Mouse (Mus musculus): ENCODE measurements around the gene Gba2. TPM values are rescaled to one million over a fixed set of nuclear protein-coding genes. Genes with fewer than 3 reads are reported as not detected.

Gene Gba2
- polyA plus RNA-seq (2012; rRNA removed), result 85.4 and 87.0 TPM in 2 replicates

DNA sequence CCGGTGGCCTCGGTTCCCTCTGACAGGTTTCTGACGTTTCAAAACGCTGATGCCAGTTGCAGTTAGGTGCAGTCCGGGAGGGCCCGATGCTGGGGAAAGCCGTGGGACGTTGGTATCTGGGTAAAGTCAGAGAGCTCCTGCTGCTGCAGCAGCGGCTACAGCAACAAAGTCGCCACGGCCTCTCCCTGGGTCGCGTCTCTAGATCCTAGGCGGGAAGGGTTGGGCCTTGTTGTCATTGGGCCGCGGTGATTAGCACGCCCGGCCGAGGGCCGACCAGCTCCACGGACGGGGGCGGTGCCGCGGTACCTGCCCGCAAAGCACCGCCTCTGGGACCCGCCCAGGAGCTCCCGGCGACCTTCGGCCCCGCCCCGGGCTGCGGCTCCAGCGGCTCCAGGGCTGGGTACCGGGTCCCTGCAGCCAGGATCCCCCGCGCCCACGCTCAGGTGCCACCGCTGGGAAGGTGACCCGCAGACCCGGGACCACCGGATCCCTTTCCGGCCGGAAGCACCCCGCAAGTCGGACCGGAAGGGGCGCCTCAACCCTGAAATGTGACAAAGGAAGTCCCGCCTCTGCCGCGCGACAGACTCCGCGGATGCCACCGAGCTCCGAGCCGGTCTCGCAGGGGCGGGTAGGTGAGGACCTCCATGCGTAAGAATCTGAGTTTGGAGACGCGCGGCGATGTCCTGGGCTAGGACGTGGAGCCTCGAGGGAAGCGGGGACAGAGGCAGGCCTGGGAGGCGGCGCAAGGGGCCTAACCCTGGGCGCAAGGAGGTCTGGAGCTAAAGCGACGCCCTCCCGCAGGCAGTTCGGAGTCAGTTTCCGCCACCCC lies at the start of gene Gba2, which contains the start of gene Rgp1:
Gba2 (minus strand) TSS at position 498 of the 829 bp plus-strand sequence.
Rgp1 (plus strand) TSS at position 340 of the 829 bp plus-strand sequence.
- Histone ChIP-seq H3K27ac (ENCODE audit: control insufficient read depth, insufficient read depth, low read length) (peak within 1 kb of the TSS; percentile 11; the same call in 1 of the 2 replicates), H3K36me3 (ENCODE audit: control insufficient read depth, insufficient read depth, low read length) (peaks cover 9% of the 10 kb centered on the region), H3K4me1 (replicated peaks; ENCODE audit: control insufficient read depth, insufficient read depth, low read length) (peaks cover 19% of the 10 kb centered on the region), H3K4me3 (ENCODE audit: control insufficient read depth, insufficient read depth, low read length) (peak within 1 kb of the TSS; percentile 95), H3K27me3 (ENCODE audit: control insufficient read depth, insufficient read depth, low read length) (no peaks in the 10 kb centered on the region)
- DNase-seq, result peak; percentile 87
- WGBS, result under 1% methylated on average over 76 of the region's 76 CpGs
- TF ChIP-seq POLR2A (IDR thresholded peaks at IDR 0.05; ENCODE audit: control insufficient read depth, extremely low read depth, insufficient read depth, low read length, poor library complexity) (peak; percentile 68), CTCF (IDR thresholded peaks at IDR 0.05; ENCODE audit: borderline replicate concordance, control insufficient read depth, extremely low read depth, insufficient read depth, low read length, poor library complexity) (peak; percentile 11; the same call in 1 of the 2 replicates)

DNA sequence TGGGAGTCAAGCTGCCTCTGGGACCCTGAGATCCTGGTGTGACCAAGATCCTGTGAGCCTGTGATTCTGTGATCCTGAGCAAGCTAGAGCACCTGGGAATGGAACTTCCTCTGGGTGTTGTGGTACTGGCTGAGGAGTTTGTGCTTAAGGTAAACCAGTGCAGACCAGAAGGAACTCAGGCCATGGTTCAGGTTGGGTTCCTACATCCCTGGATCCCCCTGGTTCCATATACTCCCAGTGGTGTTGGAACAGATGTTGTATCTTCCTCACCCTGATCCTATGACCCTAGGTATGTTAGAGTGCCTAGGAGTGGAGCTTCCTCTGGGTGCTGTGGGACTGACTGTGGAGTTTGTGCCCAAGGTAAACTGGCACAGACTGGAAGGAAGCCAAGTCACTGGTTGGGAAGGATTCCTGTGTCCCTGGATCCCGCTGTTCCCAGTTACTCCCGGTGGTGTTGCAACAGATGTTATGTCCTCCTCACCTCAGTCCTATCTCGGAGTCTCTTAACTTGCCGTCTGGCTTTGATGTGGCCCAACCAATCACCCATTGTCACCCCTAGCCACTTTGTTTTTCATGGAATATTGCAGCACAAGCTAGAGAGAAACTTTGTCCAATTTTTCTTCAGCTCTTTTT lies 41.6 kb upstream of the Gba2 start:
- Histone ChIP-seq H3K36me3 (ENCODE audit: control insufficient read depth, insufficient read depth, low read length) (no peaks in the 10 kb centered on the region), H3K27ac (ENCODE audit: control insufficient read depth, insufficient read depth, low read length) (no peak overlapping the region), H3K27me3 (ENCODE audit: control insufficient read depth, insufficient read depth, low read length) (no peaks in the 10 kb centered on the region), H3K4me3 (ENCODE audit: control insufficient read depth, insufficient read depth, low read length) (no peak overlapping the region), H3K4me1 (replicated peaks; ENCODE audit: control insufficient read depth, insufficient read depth, low read length) (no peaks in the 10 kb centered on the region)
- TF ChIP-seq CTCF (IDR thresholded peaks at IDR 0.05; ENCODE audit: borderline replicate concordance, control insufficient read depth, extremely low read depth, insufficient read depth, low read length, poor library complexity), result no peak
- TF ChIP-seq POLR2A (IDR thresholded peaks at IDR 0.05; ENCODE audit: control insufficient read depth, extremely low read depth, insufficient read depth, low read length, poor library complexity), result no peak
- DNase-seq, result no peak
- 95% methylated on average over 4 of the region's 4 CpGs for WGBS

DNA sequence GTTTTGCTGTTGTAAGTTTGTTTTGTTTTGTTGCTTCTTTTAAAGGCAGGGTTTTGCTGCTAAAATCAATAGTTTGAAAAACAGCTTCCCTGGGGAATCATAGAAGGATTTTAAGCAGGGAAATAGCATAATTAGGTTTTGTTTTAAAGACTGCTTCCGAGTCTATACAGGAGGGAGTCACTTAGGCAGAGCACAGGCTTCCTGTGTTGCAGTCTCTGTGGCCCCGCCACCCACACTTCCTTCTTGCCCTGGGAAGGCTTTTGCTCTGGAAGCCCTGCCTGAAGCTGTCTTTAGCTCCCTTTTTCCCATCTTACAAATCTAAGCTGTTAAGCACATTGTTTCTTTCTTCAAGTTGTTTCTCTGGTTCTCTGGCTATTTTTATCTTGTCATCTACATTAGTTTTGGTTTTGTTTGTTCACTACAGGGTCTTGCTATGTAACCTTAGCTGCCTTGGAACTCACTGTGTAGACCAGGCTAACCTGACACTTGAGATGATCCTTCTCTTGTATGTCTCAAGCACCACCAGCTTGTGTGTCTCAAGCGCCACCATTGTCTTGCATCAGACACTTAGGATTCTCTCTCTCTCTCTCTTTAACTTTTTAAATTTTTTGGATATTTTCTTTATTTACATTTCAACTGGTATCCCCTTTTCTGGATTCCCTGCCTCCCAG lies 34.5 kb upstream of the Gba2 start:
- peak; percentile 3 for DNase-seq
- Histone ChIP-seq H3K27me3 (ENCODE audit: control insufficient read depth, insufficient read depth, low read length) (no peaks in the 10 kb centered on the region), H3K4me3 (ENCODE audit: control insufficient read depth, insufficient read depth, low read length) (no peak overlapping the region), H3K4me1 (replicated peaks; ENCODE audit: control insufficient read depth, insufficient read depth, low read length) (no peaks in the 10 kb centered on the region), H3K36me3 (ENCODE audit: control insufficient read depth, insufficient read depth, low read length) (no peaks in the 10 kb centered on the region), H3K27ac (ENCODE audit: control insufficient read depth, insufficient read depth, low read length) (no peak overlapping the region)
- WGBS, result 56% methylated on average over 3 of the region's 3 CpGs
- TF ChIP-seq CTCF (IDR thresholded peaks at IDR 0.05; ENCODE audit: borderline replicate concordance, control insufficient read depth, extremely low read depth, insufficient read depth, low read length, poor library complexity) (no peak), POLR2A (IDR thresholded peaks at IDR 0.05; ENCODE audit: control insufficient read depth, extremely low read depth, insufficient read depth, low read length, poor library complexity) (no peak)

DNA sequence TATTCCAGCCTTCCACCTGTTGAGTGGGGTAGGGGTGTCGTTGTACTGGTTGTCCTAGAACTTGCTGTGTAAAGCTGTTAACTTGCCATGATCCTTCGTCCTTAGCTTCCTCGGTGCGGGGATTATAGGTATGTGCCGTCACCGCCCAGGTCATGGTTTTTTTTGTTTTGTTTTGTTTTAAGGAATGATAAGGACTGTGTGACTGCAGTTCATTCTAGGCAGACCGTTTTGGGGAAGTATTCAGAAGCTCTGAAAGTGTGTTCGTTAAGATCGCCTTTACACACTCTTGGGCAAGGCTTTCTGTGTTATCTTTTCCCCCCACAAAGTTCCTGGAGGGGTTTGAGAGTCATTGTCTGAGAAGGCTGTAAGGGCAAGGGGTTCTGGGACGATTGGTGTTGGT lies 33.9 kb upstream of the Gba2 start:
- Histone ChIP-seq H3K4me3 (ENCODE audit: control insufficient read depth, insufficient read depth, low read length) (no peak overlapping the region), H3K36me3 (ENCODE audit: control insufficient read depth, insufficient read depth, low read length) (no peaks in the 10 kb centered on the region), H3K4me1 (replicated peaks; ENCODE audit: control insufficient read depth, insufficient read depth, low read length) (no peaks in the 10 kb centered on the region), H3K27ac (ENCODE audit: control insufficient read depth, insufficient read depth, low read length) (no peak overlapping the region), H3K27me3 (ENCODE audit: control insufficient read depth, insufficient read depth, low read length) (no peaks in the 10 kb centered on the region)
- no peak for DNase-seq
- 51% methylated on average over 10 of the region's 10 CpGs for WGBS
- TF ChIP-seq POLR2A (IDR thresholded peaks at IDR 0.05; ENCODE audit: control insufficient read depth, extremely low read depth, insufficient read depth, low read length, poor library complexity) (no peak), CTCF (IDR thresholded peaks at IDR 0.05; ENCODE audit: borderline replicate concordance, control insufficient read depth, extremely low read depth, insufficient read depth, low read length, poor library complexity) (no peak)

GRCm38 (mm10) chr4:43604751-43605685 lies 26.3 kb upstream of the Gba2 start:
- H3K4me3 ChIP-seq (ENCODE audit: control insufficient read depth, insufficient read depth, low read length), result no peak overlapping the region
- no peaks in the 10 kb centered on the region for H3K27me3 ChIP-seq (ENCODE audit: control insufficient read depth, insufficient read depth, low read length)
- TF ChIP-seq POLR2A (IDR thresholded peaks at IDR 0.05; ENCODE audit: control insufficient read depth, extremely low read depth, insufficient read depth, low read length, poor library complexity) (no peak), CTCF (IDR thresholded peaks at IDR 0.05; ENCODE audit: borderline replicate concordance, control insufficient read depth, extremely low read depth, insufficient read depth, low read length, poor library complexity) (no peak)
- no peaks in the 10 kb centered on the region for H3K36me3 ChIP-seq (ENCODE audit: control insufficient read depth, insufficient read depth, low read length)
- 60% methylated on average over 9 of the region's 9 CpGs for WGBS
- no peak for DNase-seq
- no peak overlapping the region for H3K27ac ChIP-seq (ENCODE audit: control insufficient read depth, insufficient read depth, low read length)
- no peaks in the 10 kb centered on the region for H3K4me1 ChIP-seq (replicated peaks; ENCODE audit: control insufficient read depth, insufficient read depth, low read length)

Measured in thymus, adult 2 months (tissue).